Mouse (Mus musculus) left cerebral cortex, adult 9 months (tissue): ENCODE measurements at regions not wholly inside any gene's neighbourhood (a gene's known extent, or its start where the extent isn't known, plus 50 kb on each side); places are given as distances from the start of the nearest gene placed in this dataset.
A peak's percentile ranks its signal among the peaks of the same experiment; 100 is the strongest.
"Not testable (repeated sequence)": the region's sequence is repeated elsewhere in the genome, so short reads cannot be mapped to it uniquely, and the experiment has no call there.

Experiments used
- DNase-seq, 2 experiments: peaks; one replicate each; pipeline ENCODE4 v3.0.0; 2022; ENCODE audit warnings: low spot score in 2 of 2

GRCm38 (mm10) chr13:31050160-31050788 lies 76.3 kb downstream of the Gm5447 start:
- no peak for DNase-seq

- not testable (repeated sequence) for DNase-seq
Observed at GRCm38 (mm10) chr13:31051586-31051985, 77.6 kb downstream of the Gm5447 start.

GRCm38 (mm10) chr13:31054356-31054755 lies 80.4 kb downstream of the Gm5447 start:
- no peak for DNase-seq

GRCm38 (mm10) chr13:31055376-31056083 lies 81.5 kb downstream of the Gm5447 start:
- no peak for DNase-seq

- no peak for DNase-seq
Observed at GRCm38 (mm10) chr13:31056154-31056871, 82.3 kb downstream of the Gm5447 start.

- DNase-seq = no peak
Observed at GRCm38 (mm10) chr13:31060916-31061431, 87.0 kb downstream of the Gm5447 start.

GRCm38 (mm10) chr13:31068343-31068742 lies 94.3 kb downstream of the Gm5447 start:
- DNase-seq = no peak

- no peak for DNase-seq
Observed at GRCm38 (mm10) chr13:31076541-31076940, 102.5 kb downstream of the Gm5447 start.

GRCm38 (mm10) chr13:31078751-31079150 lies 104.7 kb downstream of the Gm5447 start:
- no peak for DNase-seq

- no peak for DNase-seq
Observed at GRCm38 (mm10) chr13:31080215-31080614, 106.2 kb downstream of the Gm5447 start.

GRCm38 (mm10) chr13:31082448-31083140 lies 108.6 kb downstream of the Gm5447 start:
- DNase-seq = peak; percentile 19 to 83

- no peak for DNase-seq
Observed at GRCm38 (mm10) chr13:31101051-31101450, 127.0 kb downstream of the Gm5447 start.

GRCm38 (mm10) chr13:31107434-31107833 lies 133.4 kb downstream of the Gm5447 start:
- no peak for DNase-seq

- no peak for DNase-seq
Observed at GRCm38 (mm10) chr13:31109231-31109630, 135.2 kb downstream of the Gm5447 start.

- DNase-seq = no peak
Observed at GRCm38 (mm10) chr13:31122689-31123088, 148.7 kb downstream of the Gm5447 start.

GRCm38 (mm10) chr13:31124547-31125216 lies 150.7 kb downstream of the Gm5447 start:
- no peak for DNase-seq

GRCm38 (mm10) chr13:31132501-31132900 lies 158.5 kb downstream of the Gm5447 start:
- DNase-seq = no peak

- no peak for DNase-seq
Observed at GRCm38 (mm10) chr13:31139686-31140085, 165.7 kb downstream of the Gm5447 start.

GRCm38 (mm10) chr13:31147323-31147722 lies 173.3 kb downstream of the Gm5447 start:
- no peak for DNase-seq

- no peak for DNase-seq
Observed at GRCm38 (mm10) chr13:31154066-31154465, 180.1 kb downstream of the Gm5447 start.

GRCm38 (mm10) chr13:31163878-31164495 lies 190.0 kb downstream of the Gm5447 start:
- no peak for DNase-seq
